Mouse (Mus musculus) forebrain, embryonic 12.5 days (tissue): ENCODE results near the gene Entpd7. TPM values are rescaled to one million over a fixed set of nuclear protein-coding genes. Genes with fewer than 3 reads are reported as not detected.

Experiments
- ATAC-seq: fragments of 200-750 bp; cut with Nextera tagmentation; 2 replicates; pipeline ENCODE4 v1.8.0; 2017; ENCODE audit warnings: moderate TSS enrichment; ENCODE audit not compliant: low FRiP score
- H3K27ac ChIP-seq: fragments of 300-500 bp; sonication (generic); 2 replicates; pipeline ENCODE4 v1.5.1; 2016; ENCODE audit warnings: mild to moderate bottlenecking
- H3K27me3 ChIP-seq: fragments of 300-500 bp; sonication (generic); 2 replicates; pipeline ENCODE4 v1.6.1; 2016; ENCODE audit warnings: mild to moderate bottlenecking
- H3K36me3 ChIP-seq: fragments of 300-500 bp; sonication (generic); replicated peaks from 2 replicates; pipeline ENCODE4 v1.6.1; 2016; ENCODE audit warnings: mild to moderate bottlenecking
- H3K4me1 ChIP-seq: fragments of 300-500 bp; sonication (generic); 2 replicates; pipeline ENCODE4 v1.6.1; 2016
- H3K4me2 ChIP-seq: fragments of 300-500 bp; sonication (generic); 2 replicates; pipeline ENCODE4 v1.6.1; 2016; ENCODE audit warnings: mild to moderate bottlenecking, moderate library complexity
- H3K4me3 ChIP-seq: fragments of 300-500 bp; sonication (generic); replicated peaks from 2 replicates; pipeline ENCODE4 v1.5.1; 2016; ENCODE audit warnings: mild to moderate bottlenecking
- H3K9ac ChIP-seq: fragments of 300-500 bp; sonication (generic); 2 replicates; pipeline ENCODE4 v1.6.1; 2016; ENCODE audit warnings: mild to moderate bottlenecking
- H3K9me3 ChIP-seq: fragments of 300-500 bp; sonication (generic); 2 replicates; pipeline ENCODE4 v1.6.1; 2016
- WGBS: fragments of 180-500 bp; shearing (Covaris S2); methylation state at CpG from one replicate; pipeline ENCODE4 v1.1.7; 2016; 5-methylcytosine and 5-hydroxymethylcytosine counted together
- polyA plus RNA-seq: library from polyadenylated mRNA; unstranded; fragments of >200 nt; fragmentation: Nextera tagmentation; extraction: Ambion mirVana; gene quantifications from 2 replicates; pipeline ENCODE4 v1.2.1, GENCODE M21; 2016

The Entpd7 gene
- polyA plus RNA-seq, 1 experiment from 2014 or later = 10.2 TPM

- Histone ChIP-seq H3K36me3 (no peaks in the 10 kb centered on the region), H3K4me3 (peak overlapping the region; percentile 96), H3K9ac (peak overlapping the region; percentile 68), H3K4me1 (peaks cover 26% of the 10 kb centered on the region), H3K9me3 (no peaks in the 10 kb centered on the region), H3K27me3 (0 out of 2 replicates have a peak, but pooled peaks cover 9% of the 10 kb centered on the region), H3K4me2 (peak overlapping the region; percentile 80), H3K27ac (peak overlapping the region; percentile 98)
- WGBS = 2% methylated on average over 43 of the region's 43 CpGs
- peak; percentile 16; the same call in 1 of the 2 replicates for ATAC-seq
Observed at GRCm38 (mm10) chr19:43675525-43676400, 13.7 kb upstream of the Entpd7 start.

- Histone ChIP-seq H3K4me2 (no peak overlapping the region), H3K4me3 (no peak overlapping the region), H3K27ac (no peak overlapping the region), H3K4me1 (peaks cover 16% of the 10 kb centered on the region), H3K36me3 (no peaks in the 10 kb centered on the region), H3K9me3 (no peaks in the 10 kb centered on the region), H3K27me3 (peaks cover 9% of the 10 kb centered on the region; the same call in 1 of the 2 replicates), H3K9ac (no peak overlapping the region)
- 84% methylated on average over 8 of the region's 8 CpGs for WGBS
- ATAC-seq = no peak
Observed at GRCm38 (mm10) chr19:43678467-43679003, 10.9 kb upstream of the Entpd7 start.

GRCm38 (mm10) chr19:43679474-43679981 is 9.9 kb upstream of the Entpd7 start:
- 85% methylated on average over 10 of the region's 10 CpGs for WGBS
- H3K27ac ChIP-seq = no peak overlapping the region
- no peak overlapping the region for H3K9ac ChIP-seq
- ATAC-seq = no peak
- H3K27me3 ChIP-seq = peaks cover 9% of the 10 kb centered on the region; the same call in 1 of the 2 replicates
- peaks cover 11% of the 10 kb centered on the region for H3K4me1 ChIP-seq
- no peak overlapping the region for H3K4me3 ChIP-seq
- no peak overlapping the region for H3K4me2 ChIP-seq
- H3K36me3 ChIP-seq = no peaks in the 10 kb centered on the region
- H3K9me3 ChIP-seq = no peaks in the 10 kb centered on the region

- H3K9me3 ChIP-seq = no peaks in the 10 kb centered on the region
- no peak overlapping the region for H3K4me2 ChIP-seq
- 89% methylated on average over 4 of the region's 4 CpGs for WGBS
- H3K36me3 ChIP-seq = no peaks in the 10 kb centered on the region
- no peak overlapping the region for H3K27ac ChIP-seq
- no peak overlapping the region for H3K4me3 ChIP-seq
- peaks cover 9% of the 10 kb centered on the region; the same call in 1 of the 2 replicates for H3K27me3 ChIP-seq
- H3K4me1 ChIP-seq = peaks cover 3% of the 10 kb centered on the region
- no peak for ATAC-seq
- no peak overlapping the region for H3K9ac ChIP-seq
Observed at GRCm38 (mm10) chr19:43681541-43681940, 7.9 kb upstream of the Entpd7 start.

GRCm38 (mm10) chr19:43692815-43693214 is 3.3 kb downstream of the Entpd7 start:
- no peaks in the 10 kb centered on the region for H3K9me3 ChIP-seq
- no peak overlapping the region for H3K4me3 ChIP-seq
- ATAC-seq = no peak
- 50% methylated on average over 14 of the region's 14 CpGs for WGBS
- H3K9ac ChIP-seq = no peak overlapping the region
- H3K27me3 ChIP-seq = peaks cover 6% of the 10 kb centered on the region; the same call in 1 of the 2 replicates
- H3K4me2 ChIP-seq = no peak overlapping the region
- H3K4me1 ChIP-seq = peaks cover 14% of the 10 kb centered on the region
- peaks cover 3% of the 10 kb centered on the region; the same call in 1 of the 2 replicates for H3K36me3 ChIP-seq
- no peak overlapping the region for H3K27ac ChIP-seq

GRCm38 (mm10) chr19:43695514-43695964 is 6.1 kb downstream of the Entpd7 start:
- Histone ChIP-seq H3K4me2 (no peak overlapping the region), H3K36me3 (peaks cover 9% of the 10 kb centered on the region; the same call in 1 of the 2 replicates), H3K4me3 (no peak overlapping the region), H3K9ac (no peak overlapping the region), H3K27me3 (no peaks in the 10 kb centered on the region), H3K9me3 (no peaks in the 10 kb centered on the region), H3K4me1 (peaks cover 6% of the 10 kb centered on the region), H3K27ac (no peak overlapping the region)
- no peak for ATAC-seq
- WGBS = 54% methylated on average over 10 of the region's 10 CpGs

- H3K4me1 ChIP-seq = no peaks in the 10 kb centered on the region
- no peaks in the 10 kb centered on the region for H3K9me3 ChIP-seq
- H3K27ac ChIP-seq = no peak overlapping the region
- no peak for ATAC-seq
- peaks cover 12% of the 10 kb centered on the region for H3K36me3 ChIP-seq
- H3K9ac ChIP-seq = no peak overlapping the region
- 90% methylated on average over 5 of the region's 5 CpGs for WGBS
- H3K4me3 ChIP-seq = no peak overlapping the region
- no peaks in the 10 kb centered on the region for H3K27me3 ChIP-seq
- H3K4me2 ChIP-seq = no peak overlapping the region
Observed at GRCm38 (mm10) chr19:43697666-43698370, 8.3 kb downstream of the Entpd7 start.

GRCm38 (mm10) chr19:43699021-43699762 is 9.7 kb downstream of the Entpd7 start:
- no peak for ATAC-seq
- H3K9ac ChIP-seq = no peak overlapping the region
- no peaks in the 10 kb centered on the region for H3K4me1 ChIP-seq
- H3K27ac ChIP-seq = no peak overlapping the region
- WGBS = 75% methylated on average over 11 of the region's 11 CpGs
- H3K4me2 ChIP-seq = no peak overlapping the region
- no peaks in the 10 kb centered on the region for H3K27me3 ChIP-seq
- no peaks in the 10 kb centered on the region for H3K9me3 ChIP-seq
- peaks cover 13% of the 10 kb centered on the region for H3K36me3 ChIP-seq
- H3K4me3 ChIP-seq = no peak overlapping the region

- peaks cover 19% of the 10 kb centered on the region for H3K36me3 ChIP-seq
- H3K27me3 ChIP-seq = no peaks in the 10 kb centered on the region
- no peak overlapping the region for H3K9ac ChIP-seq
- ATAC-seq = no peak
- H3K9me3 ChIP-seq = no peaks in the 10 kb centered on the region
- H3K4me1 ChIP-seq = no peaks in the 10 kb centered on the region
- H3K4me2 ChIP-seq = no peak overlapping the region
- WGBS = 83% methylated on average over 6 of the region's 6 CpGs
- no peak overlapping the region for H3K4me3 ChIP-seq
- no peak overlapping the region for H3K27ac ChIP-seq
Observed at GRCm38 (mm10) chr19:43699763-43700155, 10.3 kb downstream of the Entpd7 start.

GRCm38 (mm10) chr19:43704211-43704610 is 14.7 kb downstream of the Entpd7 start:
- H3K9ac ChIP-seq = no peak overlapping the region
- H3K4me3 ChIP-seq = no peak overlapping the region
- no peak overlapping the region for H3K4me2 ChIP-seq
- H3K27me3 ChIP-seq = no peaks in the 10 kb centered on the region
- no peaks in the 10 kb centered on the region for H3K4me1 ChIP-seq
- no peaks in the 10 kb centered on the region for H3K9me3 ChIP-seq
- 93% methylated on average over 11 of the region's 11 CpGs for WGBS
- H3K27ac ChIP-seq = no peak overlapping the region
- no peak for ATAC-seq
- peaks cover 45% of the 10 kb centered on the region for H3K36me3 ChIP-seq

GRCm38 (mm10) chr19:43704787-43705497 is 15.5 kb downstream of the Entpd7 start:
- no peaks in the 10 kb centered on the region for H3K9me3 ChIP-seq
- no peak overlapping the region for H3K27ac ChIP-seq
- no peak overlapping the region for H3K9ac ChIP-seq
- no peak overlapping the region for H3K4me2 ChIP-seq
- WGBS = 93% methylated on average over 17 of the region's 17 CpGs
- ATAC-seq = no peak
- no peaks in the 10 kb centered on the region for H3K4me1 ChIP-seq
- no peak overlapping the region for H3K4me3 ChIP-seq
- H3K27me3 ChIP-seq = no peaks in the 10 kb centered on the region
- peaks cover 43% of the 10 kb centered on the region for H3K36me3 ChIP-seq
